Mouse (Mus musculus) kidney, adult 2 months (tissue): Measurements from ENCODE around the gene Rrn3. TPM values are rescaled to one million over a fixed set of nuclear protein-coding genes. Genes with fewer than 3 reads are reported as not detected.
A peak's percentile ranks its signal among the peaks of the same experiment; 100 is the strongest.

Experiments
- DNase-seq: peaks from one replicate; pipeline ENCODE4 v3.0.0; 2021
- H3K27ac ChIP-seq: fragments of 200-500 bp; 2 replicates; pipeline ENCODE4 v1.5.1; 2012; ENCODE audit warnings: low read depth, low read length, control low read depth, inconsistent platforms; ENCODE audit not compliant: insufficient read depth
- H3K27me3 ChIP-seq: fragments of 200-500 bp; replicated peaks from 2 replicates; pipeline ENCODE4 v1.6.1; 2012; ENCODE audit warnings: mild to moderate bottlenecking, moderate library complexity, low read length, inconsistent platforms; ENCODE audit not compliant: control insufficient read depth, insufficient read depth
- H3K36me3 ChIP-seq: fragments of 200-500 bp; 2 replicates; pipeline ENCODE4 v1.6.1; 2012; ENCODE audit warnings: mild to moderate bottlenecking, moderate library complexity, low read length, inconsistent platforms; ENCODE audit not compliant: control insufficient read depth, insufficient read depth
- H3K4me1 ChIP-seq: fragments of 200-500 bp; 2 replicates; pipeline ENCODE4 v1.6.1; 2011; ENCODE audit warnings: low read length; ENCODE audit not compliant: control insufficient read depth, insufficient read depth
- H3K4me3 ChIP-seq: fragments of 200-500 bp; 2 replicates; pipeline ENCODE4 v1.5.1; 2011; ENCODE audit warnings: mild to moderate bottlenecking, low read depth, low read length, control low read depth; ENCODE audit not compliant: insufficient read depth
- CTCF ChIP-seq: fragments of 200-500 bp; conservative IDR thresholded peaks from 2 replicates; pipeline ENCODE4 v1.5.1; 2011; ENCODE audit warnings: low read depth, mild to moderate bottlenecking, control low read depth, low read length, moderate library complexity, mixed read lengths; ENCODE audit not compliant: insufficient read depth, insufficient read length
- POLR2A ChIP-seq: fragments of 200-500 bp; IDR thresholded peaks from one replicate; pipeline ENCODE4 v1.6.1; 2011; ENCODE audit warnings: low read depth, low read length, control low read depth
- WGBS: fragments of 180-500 bp; shearing (Covaris S2); methylation state at CpG from one replicate; pipeline ENCODE4 v1.1.7; 2018; 5-methylcytosine and 5-hydroxymethylcytosine counted together
- polyA plus RNA-seq: library from polyadenylated mRNA; depleted of rRNA; stranded (reverse); fragments of >200 nt; gene quantifications from 2 replicates; pipeline ENCODE4 v1.2.3, GENCODE M21; 2012

Gene Rrn3
- polyA plus RNA-seq, 1 experiment = 11.0 TPM

DNA sequence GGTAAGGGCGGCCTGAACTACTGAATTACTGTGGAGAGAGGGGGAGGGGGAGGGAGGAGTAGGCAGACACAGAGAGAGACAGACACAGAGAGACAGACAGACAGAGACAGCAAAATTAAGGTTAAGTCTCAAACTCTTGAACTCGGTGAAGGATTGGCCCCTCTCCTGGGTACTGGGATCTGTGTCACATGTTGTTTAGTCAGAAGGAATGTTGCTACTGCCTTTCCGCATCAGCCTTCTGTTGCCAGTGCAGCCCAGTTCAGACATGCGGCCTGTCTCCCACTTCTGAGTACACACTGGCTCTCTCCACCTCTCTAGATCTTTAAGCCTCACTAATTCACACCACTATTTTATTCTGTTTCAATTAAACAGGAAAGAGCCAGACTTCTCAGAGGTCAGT, 46.0 kb downstream of the Rrn3 start:
- no peak overlapping the region for H3K27ac ChIP-seq
- no peaks in the 10 kb centered on the region for H3K4me1 ChIP-seq
- H3K27me3 ChIP-seq = no peaks in the 10 kb centered on the region
- WGBS = 70% methylated on average over 4 of the region's 4 CpGs
- DNase-seq = no peak
- no peaks in the 10 kb centered on the region for H3K36me3 ChIP-seq
- TF ChIP-seq CTCF = no peak
- TF ChIP-seq POLR2A = no peak
- no peak overlapping the region for H3K4me3 ChIP-seq

DNA sequence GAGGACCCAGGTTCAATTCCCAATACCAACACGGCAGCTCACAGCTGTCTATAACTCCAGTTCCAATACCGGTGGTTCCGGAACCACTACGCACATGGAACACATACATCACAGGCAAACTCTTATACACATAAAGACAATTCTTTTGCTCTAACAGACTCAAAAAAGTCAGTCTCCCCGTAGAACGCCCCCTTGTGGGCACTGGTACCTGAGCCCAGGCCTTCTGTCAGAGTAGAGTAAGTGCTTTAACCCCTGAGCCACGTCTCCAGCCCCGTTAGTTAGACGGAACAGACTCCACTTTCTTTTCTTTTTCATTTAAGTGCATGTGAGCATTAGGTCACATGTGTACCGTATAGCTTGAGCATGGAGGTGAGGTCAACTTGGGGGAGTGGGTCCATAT, 49.9 kb downstream of the Rrn3 start:
- Histone ChIP-seq H3K27me3 (no peaks in the 10 kb centered on the region), H3K4me1 (no peaks in the 10 kb centered on the region), H3K36me3 (peaks cover 2% of the 10 kb centered on the region; the same call in 1 of the 2 replicates), H3K4me3 (no peak overlapping the region), H3K27ac (no peak overlapping the region)
- WGBS = 91% methylated on average over 10 of the region's 10 CpGs
- no peak for DNase-seq
- TF ChIP-seq CTCF (no peak), POLR2A (no peak)

- Histone ChIP-seq H3K27ac (no peak overlapping the region), H3K27me3 (no peaks in the 10 kb centered on the region), H3K36me3 (peaks cover 6% of the 10 kb centered on the region), H3K4me3 (no peak overlapping the region), H3K4me1 (no peaks in the 10 kb centered on the region)
- TF ChIP-seq POLR2A (no peak), CTCF (no peak)
- 49% methylated on average over 5 of the region's 5 CpGs for WGBS
- peak; percentile 73 for DNase-seq
Observed at GRCm38 (mm10) chr16:13831606-13832005, 51.1 kb downstream of the Rrn3 start.

DNA sequence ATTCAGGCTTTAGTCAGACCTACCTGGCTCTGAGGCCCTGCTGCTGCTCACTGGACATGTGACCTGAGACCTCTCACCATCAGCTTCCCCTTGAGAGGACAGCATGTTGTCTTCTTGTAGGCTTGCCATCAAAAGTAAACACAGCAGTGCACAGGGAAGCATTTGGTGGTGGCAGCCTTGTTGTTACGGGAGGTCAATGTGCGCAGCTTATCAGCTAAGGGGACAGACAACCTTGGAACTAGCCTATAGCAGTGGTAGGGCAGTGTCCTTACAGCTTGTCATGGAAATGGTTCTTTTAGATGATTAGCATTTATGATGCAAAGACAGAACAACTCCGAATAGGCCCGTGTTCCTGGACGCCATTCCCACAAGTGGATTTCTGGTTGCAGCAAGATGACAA, 53.9 kb downstream of the Rrn3 start:
- TF ChIP-seq POLR2A (no peak), CTCF (no peak)
- H3K36me3 ChIP-seq = peaks cover 11% of the 10 kb centered on the region
- no peak for DNase-seq
- no peak overlapping the region for H3K27ac ChIP-seq
- no peaks in the 10 kb centered on the region for H3K27me3 ChIP-seq
- H3K4me3 ChIP-seq = no peak overlapping the region
- 94% methylated on average over 5 of the region's 5 CpGs for WGBS
- H3K4me1 ChIP-seq = no peaks in the 10 kb centered on the region

DNA sequence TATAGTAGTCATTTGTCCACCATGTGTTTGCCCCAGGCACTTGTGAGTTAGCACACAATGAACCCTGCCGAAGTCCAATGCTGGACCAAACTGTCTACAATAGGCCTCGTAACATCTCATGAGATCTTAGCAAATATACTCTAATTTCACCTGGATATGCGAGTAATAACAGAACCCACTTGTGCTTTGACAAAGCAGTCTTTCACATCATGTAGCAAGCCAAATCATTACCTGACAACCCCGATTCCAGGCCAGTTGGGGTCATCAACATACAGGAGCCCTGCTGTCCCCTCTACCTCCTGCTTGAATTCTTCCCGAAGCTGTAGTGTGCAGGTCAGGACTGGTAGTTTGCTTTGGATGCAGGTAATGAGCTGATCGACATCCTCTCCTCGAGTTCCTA, 59.5 kb downstream of the Rrn3 start:
- Histone ChIP-seq H3K27me3 (no peaks in the 10 kb centered on the region), H3K4me1 (no peaks in the 10 kb centered on the region), H3K36me3 (peaks cover 10% of the 10 kb centered on the region), H3K4me3 (no peak overlapping the region), H3K27ac (no peak overlapping the region)
- WGBS = 80% methylated on average over 7 of the region's 7 CpGs
- TF ChIP-seq CTCF = no peak
- TF ChIP-seq POLR2A = no peak
- DNase-seq = no peak

DNA sequence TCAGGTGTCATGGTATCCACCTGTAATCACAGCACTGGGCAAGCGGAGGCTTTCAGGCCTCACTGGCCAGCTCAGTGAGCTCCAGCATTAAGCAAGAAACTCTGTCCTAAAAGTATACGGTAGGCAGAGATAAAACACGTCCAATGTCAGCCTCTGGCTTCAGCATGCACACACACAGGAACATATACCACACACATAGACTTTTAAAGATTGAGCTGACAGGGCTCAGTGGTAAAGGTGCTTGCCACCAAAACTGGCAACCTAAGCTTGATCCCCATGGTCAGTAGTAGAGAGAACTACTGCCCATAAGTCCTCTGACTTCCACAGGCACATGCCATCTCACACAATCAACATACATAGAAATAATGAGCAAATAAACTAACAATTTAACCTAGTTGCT, 60.4 kb downstream of the Rrn3 start:
- Histone ChIP-seq H3K27me3 (no peaks in the 10 kb centered on the region), H3K27ac (no peak overlapping the region), H3K36me3 (peaks cover 11% of the 10 kb centered on the region), H3K4me3 (no peak overlapping the region), H3K4me1 (no peaks in the 10 kb centered on the region)
- no peak for DNase-seq
- 98% methylated on average over 3 of the region's 3 CpGs for WGBS
- TF ChIP-seq CTCF (no peak), POLR2A (no peak)

- TF ChIP-seq POLR2A = no peak
- TF ChIP-seq CTCF = no peak
- Histone ChIP-seq H3K4me3 (no peak overlapping the region), H3K27me3 (no peaks in the 10 kb centered on the region), H3K36me3 (peaks cover 3% of the 10 kb centered on the region), H3K4me1 (no peaks in the 10 kb centered on the region), H3K27ac (no peak overlapping the region)
- WGBS = 96% methylated on average over 5 of the region's 5 CpGs
- no peak for DNase-seq
Observed at GRCm38 (mm10) chr16:13845031-13845430, 64.5 kb downstream of the Rrn3 start.

DNA sequence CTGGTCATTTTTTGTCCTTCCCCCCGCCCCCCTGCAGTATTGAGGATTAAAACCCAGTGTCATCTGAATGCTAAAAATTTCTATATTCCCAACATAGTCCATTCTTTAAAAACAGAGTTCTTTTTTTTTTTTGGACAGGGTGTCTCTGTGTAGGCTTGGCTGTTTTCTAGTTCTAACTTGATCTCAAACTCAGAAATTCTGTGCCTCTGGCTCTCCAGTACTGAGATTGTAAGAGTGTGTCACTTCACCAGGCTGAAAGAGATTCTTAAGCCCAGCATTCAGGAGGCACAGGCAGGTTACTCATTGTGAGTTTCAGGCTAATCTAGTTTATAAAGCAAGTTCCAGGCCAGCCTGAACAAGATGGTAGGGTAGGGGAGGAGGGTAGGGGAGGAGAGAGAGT, 66.2 kb downstream of the Rrn3 start:
- TF ChIP-seq POLR2A (no peak), CTCF (no peak)
- Histone ChIP-seq H3K27me3 (no peaks in the 10 kb centered on the region), H3K4me3 (no peak overlapping the region), H3K27ac (no peak overlapping the region), H3K36me3 (peaks cover 3% of the 10 kb centered on the region), H3K4me1 (no peaks in the 10 kb centered on the region)
- no peak for DNase-seq
- 97% methylated on average over 1 of the region's 1 CpGs for WGBS
